Mouse (Mus musculus) lung, postnatal 0 days (tissue): Measurements from ENCODE around the gene Osbpl8. TPM values are rescaled to one million over a fixed set of nuclear protein-coding genes. Genes with fewer than 3 reads are reported as not detected.

Source experiments
- ATAC-seq: fragments of 200-750 bp; cut with Nextera tagmentation; 2 replicates; pipeline ENCODE4 v1.8.0; 2017; ENCODE audit warnings: moderate library complexity
- DNase-seq: peaks from one replicate; pipeline ENCODE4 v3.0.0-alpha.2; 2016; ENCODE audit warnings: low spot score
- H3K27ac ChIP-seq: fragments of 300-500 bp; sonication (generic); 2 replicates; pipeline ENCODE4 v1.5.1; 2014; ENCODE audit warnings: antibody characterized with exemption, mild to moderate bottlenecking, low read length, mixed read lengths
- H3K27me3 ChIP-seq: fragments of 300-500 bp; sonication (generic); replicated peaks from 2 replicates; pipeline ENCODE4 v1.6.1; 2014; ENCODE audit warnings: low read length, mixed read lengths; ENCODE audit not compliant: insufficient read depth
- H3K36me3 ChIP-seq: fragments of 300-500 bp; sonication (generic); 2 replicates; pipeline ENCODE4 v1.6.1; 2014; ENCODE audit warnings: low read length, mixed read lengths; ENCODE audit not compliant: insufficient read depth
- H3K4me1 ChIP-seq: fragments of 300-500 bp; sonication (generic); 2 replicates; pipeline ENCODE4 v1.6.1; 2014; ENCODE audit warnings: antibody characterized with exemption, low read depth, low read length, mixed read lengths; ENCODE audit not compliant: insufficient read depth
- H3K4me2 ChIP-seq: fragments of 300-500 bp; sonication (generic); replicated peaks from 2 replicates; pipeline ENCODE4 v1.6.1; 2014; ENCODE audit warnings: low read depth, mild to moderate bottlenecking, low read length, moderate library complexity, mixed read lengths
- H3K4me3 ChIP-seq: fragments of 300-500 bp; sonication (generic); 2 replicates; pipeline ENCODE4 v1.5.1; 2014; ENCODE audit warnings: low read depth, low read length
- H3K9ac ChIP-seq: fragments of 300-500 bp; sonication (generic); replicated peaks from 2 replicates; pipeline ENCODE4 v1.6.1; 2014; ENCODE audit warnings: low read depth, mild to moderate bottlenecking
- H3K9me3 ChIP-seq: fragments of 300-500 bp; sonication (generic); 2 replicates; pipeline ENCODE4 v1.6.1; 2016; ENCODE audit warnings: low read length, mixed read lengths
- CTCF ChIP-seq: IDR thresholded peaks from 2 replicates; pipeline ENCODE4 v1.5.1; 2016; ENCODE audit warnings: antibody characterized with exemption, mild to moderate bottlenecking
- EP300 ChIP-seq: IDR thresholded peaks from 2 replicates; pipeline ENCODE4 v1.6.1; 2016; ENCODE audit warnings: antibody characterized with exemption, mild to moderate bottlenecking, control low read depth
- WGBS: fragments of 180-500 bp; shearing (Covaris S2); extraction: QIAGEN DNeasy Blood & Tissue Kit; methylation state at CpG from one replicate; pipeline ENCODE4 v1.1.7; 2014; 5-methylcytosine and 5-hydroxymethylcytosine counted together
- polyA plus RNA-seq: library from polyadenylated mRNA; unstranded; fragments of >200 nt; fragmentation: Nextera tagmentation; extraction: Ambion mirVana; gene quantifications from 2 replicates; pipeline ENCODE4 v1.2.1, GENCODE M21; 2015

Osbpl8 gene
- polyA plus RNA-seq, 1 experiment from 2014 or later: 12.9 TPM

GRCm38 (mm10) chr10:111124175-111124574 is 40.4 kb upstream of the Osbpl8 start:
- Histone ChIP-seq H3K9me3 (no peaks in the 10 kb centered on the region), H3K27me3 (no peaks in the 10 kb centered on the region), H3K27ac (no peak overlapping the region), H3K36me3 (no peaks in the 10 kb centered on the region), H3K4me3 (no peak overlapping the region), H3K9ac (no peak overlapping the region), H3K4me1 (no peaks in the 10 kb centered on the region), H3K4me2 (no peak overlapping the region)
- DNase-seq (no peak), ATAC-seq (no peak)
- TF ChIP-seq CTCF (no peak), EP300 (no peak)
- WGBS: 87% methylated on average over 7 of the region's 7 CpGs

- Histone ChIP-seq H3K4me1 (no peaks in the 10 kb centered on the region), H3K4me3 (no peak overlapping the region), H3K9me3 (no peaks in the 10 kb centered on the region), H3K4me2 (no peak overlapping the region), H3K27ac (no peak overlapping the region), H3K36me3 (no peaks in the 10 kb centered on the region), H3K27me3 (no peaks in the 10 kb centered on the region), H3K9ac (no peak overlapping the region)
- WGBS: 41% methylated on average over 1 of the region's 1 CpGs
- ATAC-seq (no peak), DNase-seq (no peak)
- TF ChIP-seq EP300 (no peak), CTCF (no peak)
Measured at GRCm38 (mm10) chr10:111124767-111125315, 39.7 kb upstream of the Osbpl8 start.

- WGBS: 84% methylated on average over 10 of the region's 10 CpGs
- Histone ChIP-seq H3K27me3 (no peaks in the 10 kb centered on the region), H3K36me3 (no peaks in the 10 kb centered on the region), H3K4me3 (no peak overlapping the region), H3K4me2 (no peak overlapping the region), H3K27ac (no peak overlapping the region), H3K9me3 (no peaks in the 10 kb centered on the region), H3K4me1 (no peaks in the 10 kb centered on the region), H3K9ac (no peak overlapping the region)
- ATAC-seq: no peak
- DNase-seq: no peak
- TF ChIP-seq CTCF: no peak
- TF ChIP-seq EP300: no peak
Measured at GRCm38 (mm10) chr10:111127388-111127787, 37.2 kb upstream of the Osbpl8 start.

- DNase-seq (no peak), ATAC-seq (no peak)
- no peak overlapping the region for H3K27ac ChIP-seq
- no peaks in the 10 kb centered on the region for H3K4me1 ChIP-seq
- H3K27me3 ChIP-seq: no peaks in the 10 kb centered on the region
- no peak overlapping the region for H3K9ac ChIP-seq
- WGBS: 71% methylated on average over 3 of the region's 3 CpGs
- H3K9me3 ChIP-seq: no peaks in the 10 kb centered on the region
- TF ChIP-seq EP300 (no peak), CTCF (no peak)
- no peak overlapping the region for H3K4me3 ChIP-seq
- no peaks in the 10 kb centered on the region for H3K36me3 ChIP-seq
- no peak overlapping the region for H3K4me2 ChIP-seq
Measured at GRCm38 (mm10) chr10:111128493-111128892, 36.1 kb upstream of the Osbpl8 start.

GRCm38 (mm10) chr10:111129867-111130620 is 34.5 kb upstream of the Osbpl8 start:
- H3K27me3 ChIP-seq: no peaks in the 10 kb centered on the region
- WGBS: 71% methylated on average over 15 of the region's 15 CpGs
- H3K4me2 ChIP-seq: no peak overlapping the region
- no peak overlapping the region for H3K9ac ChIP-seq
- H3K4me1 ChIP-seq: no peaks in the 10 kb centered on the region
- DNase-seq (peak; percentile 53), ATAC-seq (no peak)
- H3K4me3 ChIP-seq: no peak overlapping the region
- no peak for TF ChIP-seq EP300
- TF ChIP-seq CTCF: 0 out of 2 replicates have a peak, but pooled peaks have one; percentile 14
- no peaks in the 10 kb centered on the region for H3K36me3 ChIP-seq
- no peaks in the 10 kb centered on the region for H3K9me3 ChIP-seq
- H3K27ac ChIP-seq: no peak overlapping the region

- Histone ChIP-seq H3K9ac (no peak overlapping the region), H3K4me3 (no peak overlapping the region), H3K36me3 (no peaks in the 10 kb centered on the region), H3K27ac (no peak overlapping the region), H3K9me3 (no peaks in the 10 kb centered on the region), H3K4me1 (no peaks in the 10 kb centered on the region), H3K4me2 (no peak overlapping the region), H3K27me3 (no peaks in the 10 kb centered on the region)
- DNase-seq: no peak
- 71% methylated on average over 3 of the region's 3 CpGs for WGBS
- ATAC-seq: no peak
- no peak for TF ChIP-seq CTCF
- no peak for TF ChIP-seq EP300
Measured at GRCm38 (mm10) chr10:111130872-111131271, 33.7 kb upstream of the Osbpl8 start.
